Mouse (Mus musculus): Measurements from ENCODE around the gene Map3k1. TPM values are rescaled to one million over a fixed set of nuclear protein-coding genes. Genes with fewer than 3 reads are reported as not detected.

Gene Map3k1
- polyA plus RNA-seq, 1 experiment from 2014 or later = 15.6 TPM

- H3K4me1 ChIP-seq (ENCODE audit: control insufficient read depth, insufficient read depth, low read length) = no peaks in the 10 kb centered on the region; the same call in 1 of the 2 replicates
- DNase-seq (peak; percentile 39), ATAC-seq (ENCODE audit: low FRiP score, low TSS enrichment) (no peak)
- H3K9ac ChIP-seq (replicated peaks; ENCODE audit: low read length) = no peak overlapping the region
- no peak overlapping the region for H3K4me3 ChIP-seq (replicated peaks; ENCODE audit: low read depth, low read length)
- peak overlapping the region; percentile 30; the same call in 1 of the 2 replicates for H3K4me2 ChIP-seq (ENCODE audit: low read length)
- no peaks in the 10 kb centered on the region for H3K36me3 ChIP-seq (ENCODE audit: control insufficient read depth, insufficient read depth, low read length)
- 43% methylated on average over 11 of the region's 11 CpGs for whole genome bisulfite sequencing
- H3K27ac ChIP-seq (replicated peaks; ENCODE audit: low read depth, low read length) = no peak overlapping the region
- H3K27me3 ChIP-seq (ENCODE audit: control insufficient read depth, insufficient read depth, low read length) = no peaks in the 10 kb centered on the region
- H3K9me3 ChIP-seq (ENCODE audit: control insufficient read depth, low read length) = no peaks in the 10 kb centered on the region
Observed at GRCm38 (mm10) chr13:111834613-111835012, 25.8 kb upstream of the Map3k1 start.

GRCm38 (mm10) chr13:111829473-111829872 is 20.7 kb upstream of the Map3k1 start:
- H3K4me1 ChIP-seq (ENCODE audit: control insufficient read depth, insufficient read depth, low read length) = no peaks in the 10 kb centered on the region
- WGBS = 27% methylated on average over 2 of the region's 2 CpGs
- ATAC-seq (ENCODE audit: low FRiP score, low TSS enrichment) (no peak), DNase-seq (no peak)
- H3K4me3 ChIP-seq (replicated peaks; ENCODE audit: low read depth, low read length) = no peak overlapping the region
- no peaks in the 10 kb centered on the region for H3K9me3 ChIP-seq (ENCODE audit: control insufficient read depth, low read length)
- no peak overlapping the region for H3K9ac ChIP-seq (replicated peaks; ENCODE audit: low read length)
- no peak overlapping the region for H3K4me2 ChIP-seq (ENCODE audit: low read length)
- no peaks in the 10 kb centered on the region for H3K36me3 ChIP-seq (ENCODE audit: control insufficient read depth, insufficient read depth, low read length)
- H3K27ac ChIP-seq (replicated peaks; ENCODE audit: low read depth, low read length) = no peak overlapping the region
- no peaks in the 10 kb centered on the region for H3K27me3 ChIP-seq (ENCODE audit: control insufficient read depth, insufficient read depth, low read length)

GRCm38 (mm10) chr13:111827481-111827880 is 18.7 kb upstream of the Map3k1 start:
- DNase-seq (no peak), ATAC-seq (ENCODE audit: low FRiP score, low TSS enrichment) (no peak)
- Histone ChIP-seq H3K27ac (replicated peaks; ENCODE audit: low read depth, low read length) (no peak overlapping the region), H3K4me1 (ENCODE audit: control insufficient read depth, insufficient read depth, low read length) (no peaks in the 10 kb centered on the region), H3K27me3 (ENCODE audit: control insufficient read depth, insufficient read depth, low read length) (no peaks in the 10 kb centered on the region), H3K9me3 (ENCODE audit: control insufficient read depth, low read length) (no peaks in the 10 kb centered on the region), H3K4me2 (ENCODE audit: low read length) (no peak overlapping the region), H3K36me3 (ENCODE audit: control insufficient read depth, insufficient read depth, low read length) (no peaks in the 10 kb centered on the region), H3K4me3 (replicated peaks; ENCODE audit: low read depth, low read length) (no peak overlapping the region), H3K9ac (replicated peaks; ENCODE audit: low read length) (no peak overlapping the region)
- WGBS = 88% methylated on average over 4 of the region's 4 CpGs

GRCm38 (mm10) chr13:111824178-111824577 is 15.4 kb upstream of the Map3k1 start:
- DNase-seq = no peak
- Histone ChIP-seq H3K27me3 (ENCODE audit: control insufficient read depth, insufficient read depth, low read length) (no peaks in the 10 kb centered on the region), H3K4me1 (ENCODE audit: control insufficient read depth, insufficient read depth, low read length) (no peaks in the 10 kb centered on the region), H3K9ac (replicated peaks; ENCODE audit: low read length) (no peak overlapping the region), H3K36me3 (ENCODE audit: control insufficient read depth, insufficient read depth, low read length) (no peaks in the 10 kb centered on the region), H3K9me3 (ENCODE audit: control insufficient read depth, low read length) (no peaks in the 10 kb centered on the region), H3K4me3 (replicated peaks; ENCODE audit: low read depth, low read length) (no peak overlapping the region), H3K27ac (replicated peaks; ENCODE audit: low read depth, low read length) (no peak overlapping the region), H3K4me2 (ENCODE audit: low read length) (no peak overlapping the region)
- no peak for ATAC-seq (ENCODE audit: low FRiP score, low TSS enrichment)
- 76% methylated on average over 4 of the region's 4 CpGs for WGBS

- no peak overlapping the region for H3K4me3 ChIP-seq (replicated peaks; ENCODE audit: low read depth, low read length)
- WGBS = 92% methylated on average over 7 of the region's 7 CpGs
- no peak for DNase-seq
Observed at GRCm38 (mm10) chr13:111821727-111822375, 13.1 kb upstream of the Map3k1 start.

GRCm38 (mm10) chr13:111819618-111820385 is 11.0 kb upstream of the Map3k1 start:
- H3K9ac ChIP-seq (replicated peaks; ENCODE audit: low read length) = no peak overlapping the region
- H3K27me3 ChIP-seq (ENCODE audit: control insufficient read depth, insufficient read depth, low read length) = no peaks in the 10 kb centered on the region
- 65% methylated on average over 9 of the region's 9 CpGs for WGBS
- H3K4me2 ChIP-seq (ENCODE audit: low read length) = no peak overlapping the region
- H3K4me1 ChIP-seq (ENCODE audit: control insufficient read depth, insufficient read depth, low read length) = no peaks in the 10 kb centered on the region
- no peak overlapping the region for H3K4me3 ChIP-seq (replicated peaks; ENCODE audit: low read depth, low read length)
- DNase-seq = no peak
- no peaks in the 10 kb centered on the region for H3K9me3 ChIP-seq (ENCODE audit: control insufficient read depth, low read length)
- H3K27ac ChIP-seq (replicated peaks; ENCODE audit: low read depth, low read length) = no peak overlapping the region
- no peaks in the 10 kb centered on the region for H3K36me3 ChIP-seq (ENCODE audit: control insufficient read depth, insufficient read depth, low read length)
- no peak for ATAC-seq (ENCODE audit: low FRiP score, low TSS enrichment)

More at GRCm38 (mm10) chr13:111821727-111822375, 13.1 kb upstream of the Map3k1 start:
- H3K9me3 ChIP-seq (ENCODE audit: control insufficient read depth, low read length) = no peaks in the 10 kb centered on the region
- no peaks in the 10 kb centered on the region for H3K4me1 ChIP-seq (ENCODE audit: control insufficient read depth, insufficient read depth, low read length)
- H3K27me3 ChIP-seq (ENCODE audit: control insufficient read depth, insufficient read depth, low read length) = no peaks in the 10 kb centered on the region
- H3K9ac ChIP-seq (replicated peaks; ENCODE audit: low read length) = no peak overlapping the region
- H3K27ac ChIP-seq (replicated peaks; ENCODE audit: low read depth, low read length) = no peak overlapping the region
- no peaks in the 10 kb centered on the region for H3K36me3 ChIP-seq (ENCODE audit: control insufficient read depth, insufficient read depth, low read length)
- H3K4me2 ChIP-seq (ENCODE audit: low read length) = no peak overlapping the region
- no peak for ATAC-seq (ENCODE audit: low FRiP score, low TSS enrichment)

- Histone ChIP-seq H3K4me3 (replicated peaks; ENCODE audit: low read depth, low read length) (no peak overlapping the region), H3K4me2 (ENCODE audit: low read length) (no peak overlapping the region), H3K9ac (replicated peaks; ENCODE audit: low read length) (no peak overlapping the region), H3K9me3 (ENCODE audit: control insufficient read depth, low read length) (no peaks in the 10 kb centered on the region), H3K4me1 (ENCODE audit: control insufficient read depth, insufficient read depth, low read length) (no peaks in the 10 kb centered on the region), H3K27me3 (ENCODE audit: control insufficient read depth, insufficient read depth, low read length) (no peaks in the 10 kb centered on the region), H3K36me3 (ENCODE audit: control insufficient read depth, insufficient read depth, low read length) (no peaks in the 10 kb centered on the region), H3K27ac (replicated peaks; ENCODE audit: low read depth, low read length) (no peak overlapping the region)
- DNase-seq (no peak), ATAC-seq (ENCODE audit: low FRiP score, low TSS enrichment) (no peak)
- WGBS = 91% methylated on average over 4 of the region's 4 CpGs
Observed at GRCm38 (mm10) chr13:111819106-111819505, 10.3 kb upstream of the Map3k1 start.

- Histone ChIP-seq H3K27ac (replicated peaks; ENCODE audit: low read depth, low read length) (no peak overlapping the region), H3K4me1 (ENCODE audit: control insufficient read depth, insufficient read depth, low read length) (no peaks in the 10 kb centered on the region), H3K4me3 (replicated peaks; ENCODE audit: low read depth, low read length) (no peak overlapping the region), H3K9ac (replicated peaks; ENCODE audit: low read length) (no peak overlapping the region), H3K27me3 (ENCODE audit: control insufficient read depth, insufficient read depth, low read length) (no peaks in the 10 kb centered on the region), H3K9me3 (ENCODE audit: control insufficient read depth, low read length) (no peaks in the 10 kb centered on the region), H3K36me3 (ENCODE audit: control insufficient read depth, insufficient read depth, low read length) (no peaks in the 10 kb centered on the region), H3K4me2 (ENCODE audit: low read length) (no peak overlapping the region)
- no peak for DNase-seq
- no peak for ATAC-seq (ENCODE audit: low FRiP score, low TSS enrichment)
- 90% methylated on average over 15 of the region's 15 CpGs for WGBS
Observed at GRCm38 (mm10) chr13:111818216-111818903, 9.6 kb upstream of the Map3k1 start.

Data from midbrain, embryonic 14.5 days (tissue).